Mouse (Mus musculus) limb, embryonic 10.5 days (tissue): ENCODE data around the gene Pfdn2. TPM values are rescaled to one million over a fixed set of nuclear protein-coding genes. Genes with fewer than 3 reads are reported as not detected.
A peak's percentile ranks its signal among the peaks of the same experiment; 100 is the strongest.

Experiments
- DNase-seq: peaks from one replicate; pipeline ENCODE4 v3.0.0-alpha.2; 2017; ENCODE audit warnings: low spot score
- H3K27ac ChIP-seq: fragments of 300-500 bp; sonication (generic); 2 replicates; pipeline ENCODE4 v1.5.1; 2016; ENCODE audit warnings: mild to moderate bottlenecking
- H3K27me3 ChIP-seq: fragments of 300-500 bp; sonication (generic); 2 replicates; pipeline ENCODE4 v1.6.1; 2016; ENCODE audit warnings: low read depth, mild to moderate bottlenecking; ENCODE audit not compliant: poor library complexity, severe bottlenecking
- H3K36me3 ChIP-seq: fragments of 300-500 bp; sonication (generic); 2 replicates; pipeline ENCODE4 v1.6.1; 2016; ENCODE audit warnings: mild to moderate bottlenecking, moderate library complexity
- H3K4me1 ChIP-seq: fragments of 300-500 bp; sonication (generic); 2 replicates; pipeline ENCODE4 v1.6.1; 2016
- H3K4me3 ChIP-seq: fragments of 300-500 bp; sonication (generic); 2 replicates; pipeline ENCODE4 v1.5.1; 2016; ENCODE audit warnings: mild to moderate bottlenecking, moderate library complexity
- H3K9me3 ChIP-seq: fragments of 300-500 bp; sonication (generic); replicated peaks from 2 replicates; pipeline ENCODE4 v1.6.1; 2016; ENCODE audit warnings: mild to moderate bottlenecking
- WGBS: fragments of 180-500 bp; shearing (Covaris S2); methylation state at CpG from one replicate; pipeline ENCODE4 v1.1.7; 2016; 5-methylcytosine and 5-hydroxymethylcytosine counted together
- polyA plus RNA-seq: library from polyadenylated mRNA; unstranded; fragments of >200 nt; fragmentation: Nextera tagmentation; extraction: Ambion mirVana; gene quantifications from 2 replicates; pipeline ENCODE4 v1.2.1, GENCODE M21; 2016

The Pfdn2 gene
- polyA plus RNA-seq, 1 experiment from 2014 or later = 149 TPM

DNA sequence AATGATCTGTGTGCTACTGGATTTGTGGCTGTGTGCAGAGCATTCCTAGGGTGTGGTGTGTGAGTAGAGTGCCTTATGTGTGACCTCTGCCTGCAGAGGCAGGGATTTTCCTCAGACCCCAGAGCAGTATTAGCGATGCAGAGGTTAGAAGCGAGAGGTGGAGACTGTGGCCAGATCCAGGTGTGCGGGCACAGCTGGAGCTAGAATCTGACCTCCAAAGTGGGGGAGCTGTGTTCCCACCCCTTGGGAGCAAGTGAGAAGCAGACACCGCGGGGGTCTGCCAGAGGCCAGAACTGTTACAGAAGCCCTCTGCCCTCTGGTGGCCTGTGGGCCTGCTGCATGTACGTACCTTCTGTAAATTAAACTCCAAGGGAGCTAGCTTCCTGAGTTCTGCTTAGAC lies 41.6 kb downstream of the Pfdn2 start:
- H3K27me3 ChIP-seq = peaks cover 18% of the 10 kb centered on the region; the same call in 1 of the 2 replicates
- peak; percentile 64 for DNase-seq

DNA sequence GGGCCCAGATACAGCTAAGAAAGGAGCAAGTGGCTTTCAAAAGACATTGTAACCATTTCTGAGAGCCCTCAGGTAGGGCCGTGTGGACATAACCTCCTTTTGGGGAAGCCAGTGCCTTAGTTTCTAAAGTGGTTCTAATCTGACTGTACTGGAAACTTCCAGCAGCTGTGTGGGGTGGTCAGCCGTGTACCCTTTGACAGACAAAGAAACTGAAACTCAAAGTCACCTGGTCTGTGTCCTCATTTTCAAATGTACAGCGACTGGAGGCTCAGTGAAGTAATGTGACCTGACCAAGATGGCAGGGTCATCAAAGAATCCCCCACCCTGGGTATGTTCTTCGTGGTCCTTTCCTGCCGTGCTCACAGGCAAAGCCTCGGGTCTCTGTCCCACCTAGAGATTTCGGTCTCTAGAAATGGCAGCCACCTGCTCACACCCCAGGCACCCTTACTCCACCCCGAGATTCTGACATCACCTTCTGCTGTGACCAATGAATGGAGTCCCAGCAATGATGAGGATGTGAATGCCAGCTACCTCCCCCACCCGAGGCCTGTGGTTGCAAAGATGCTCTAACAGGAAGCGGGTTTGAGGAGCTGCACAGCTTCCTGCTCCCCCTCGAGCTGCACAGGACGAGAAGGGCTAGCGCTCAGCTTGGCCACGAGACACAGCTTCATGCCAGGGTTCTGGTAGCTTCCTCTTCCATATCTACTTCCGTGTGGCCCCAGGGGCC lies 43.1 kb downstream of the Pfdn2 start, which contains the start of gene Arhgap30:
Arhgap30 (plus strand) TSS at position 579 of the 727 bp plus-strand sequence.
- Histone ChIP-seq H3K4me3 (no peak within 1 kb of the TSS), H3K36me3 (no peaks in the 10 kb centered on the region), H3K27ac (peak within 1 kb of the TSS; percentile 21; the same call in 1 of the 2 replicates), H3K4me1 (peaks cover 27% of the 10 kb centered on the region), H3K27me3 (peaks cover 11% of the 10 kb centered on the region; the same call in 1 of the 2 replicates), H3K9me3 (no peaks in the 10 kb centered on the region)
- 84% methylated on average over 15 of the region's 15 CpGs for WGBS
- DNase-seq = no peak

More for the DNA sequence above, 41.6 kb downstream of the Pfdn2 start:
- no peaks in the 10 kb centered on the region for H3K36me3 ChIP-seq
- H3K27ac ChIP-seq = 0 out of 2 replicates have a peak overlapping the region, but pooled peaks have one; percentile 46
- 17% methylated on average over 6 of the region's 6 CpGs for WGBS
- H3K9me3 ChIP-seq = no peaks in the 10 kb centered on the region
- peaks cover 27% of the 10 kb centered on the region for H3K4me1 ChIP-seq
- H3K4me3 ChIP-seq = peak overlapping the region; percentile 15; the same call in 1 of the 2 replicates

DNA sequence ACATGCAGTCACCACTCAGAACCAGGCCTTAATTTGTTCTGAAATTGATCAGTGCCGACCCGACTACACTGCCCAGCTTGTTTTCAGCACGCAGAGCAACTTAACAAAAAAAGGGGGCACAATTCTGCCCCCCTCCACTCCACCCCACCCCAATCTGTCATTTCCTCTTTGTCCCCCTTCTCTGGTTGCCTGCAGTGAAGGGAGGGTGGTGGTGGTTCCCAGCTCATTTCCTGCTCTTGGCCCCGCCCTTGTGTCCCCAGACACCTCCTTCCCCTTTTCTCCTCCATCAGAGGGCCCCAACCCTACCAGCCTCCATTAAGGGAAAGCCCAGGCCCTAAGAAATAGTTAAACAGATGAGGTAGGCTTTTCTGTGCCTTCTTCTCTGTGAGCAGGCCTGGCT lies 44.6 kb downstream of the Pfdn2 start:
- H3K27me3 ChIP-seq = peaks cover 3% of the 10 kb centered on the region; the same call in 1 of the 2 replicates
- 76% methylated on average over 4 of the region's 4 CpGs for whole genome bisulfite sequencing

DNA sequence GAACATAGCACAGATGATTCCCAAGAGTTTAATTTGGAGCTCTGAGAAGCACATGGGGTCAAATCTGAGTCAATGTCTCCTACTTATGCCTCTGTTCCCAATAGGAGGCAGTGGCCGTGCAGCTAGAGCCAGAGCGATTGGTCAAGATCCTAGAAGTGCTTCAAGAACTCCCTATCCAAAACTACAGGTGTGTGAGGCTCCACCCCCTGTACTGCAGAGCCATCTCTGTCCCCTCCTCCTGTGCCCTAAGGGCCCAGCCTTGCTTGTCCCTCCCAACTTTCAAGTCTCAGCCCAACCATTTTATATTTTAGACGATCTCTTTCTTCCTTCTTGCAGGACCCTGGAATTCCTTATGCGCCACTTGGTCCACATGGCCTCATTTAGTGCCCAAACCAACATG lies 56.4 kb downstream of the Pfdn2 start:
- no peak for DNase-seq
- 0 out of 2 replicates have a peak, but pooled peaks cover 5% of the 10 kb centered on the region for H3K27me3 ChIP-seq
- H3K4me1 ChIP-seq = 0 out of 2 replicates have a peak, but pooled peaks cover 5% of the 10 kb centered on the region
- no peaks in the 10 kb centered on the region for H3K36me3 ChIP-seq
- H3K4me3 ChIP-seq = no peak overlapping the region
- no peak overlapping the region for H3K27ac ChIP-seq
- WGBS = 78% methylated on average over 4 of the region's 4 CpGs
- H3K9me3 ChIP-seq = no peaks in the 10 kb centered on the region

More for the DNA sequence above, 44.6 kb downstream of the Pfdn2 start:
- Histone ChIP-seq H3K9me3 (no peaks in the 10 kb centered on the region), H3K36me3 (no peaks in the 10 kb centered on the region), H3K27ac (no peak overlapping the region), H3K4me1 (peaks cover 27% of the 10 kb centered on the region), H3K4me3 (no peak overlapping the region)
- no peak for DNase-seq

DNA sequence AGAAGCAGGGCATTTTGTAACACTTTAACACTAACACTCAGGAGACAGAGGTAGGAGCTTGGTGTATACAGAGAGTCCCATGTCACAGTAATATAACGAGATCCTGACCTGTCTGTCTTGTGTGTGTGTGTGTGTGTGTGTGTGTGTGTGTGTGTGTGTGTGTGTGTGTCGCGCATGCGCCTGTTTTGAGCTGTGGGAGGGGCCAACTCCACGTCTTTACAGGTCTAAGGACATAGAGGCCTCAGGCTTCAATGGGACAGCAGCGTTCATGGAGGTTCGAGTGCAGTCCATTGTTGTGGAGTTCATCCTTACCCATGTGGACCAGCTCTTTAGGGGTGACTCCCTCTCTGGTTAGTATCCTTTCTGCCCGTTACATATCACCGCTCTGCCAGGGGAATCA lies 57.5 kb downstream of the Pfdn2 start:
- no peak for DNase-seq
- no peaks in the 10 kb centered on the region for H3K36me3 ChIP-seq
- 79% methylated on average over 9 of the region's 9 CpGs for WGBS

DNA sequence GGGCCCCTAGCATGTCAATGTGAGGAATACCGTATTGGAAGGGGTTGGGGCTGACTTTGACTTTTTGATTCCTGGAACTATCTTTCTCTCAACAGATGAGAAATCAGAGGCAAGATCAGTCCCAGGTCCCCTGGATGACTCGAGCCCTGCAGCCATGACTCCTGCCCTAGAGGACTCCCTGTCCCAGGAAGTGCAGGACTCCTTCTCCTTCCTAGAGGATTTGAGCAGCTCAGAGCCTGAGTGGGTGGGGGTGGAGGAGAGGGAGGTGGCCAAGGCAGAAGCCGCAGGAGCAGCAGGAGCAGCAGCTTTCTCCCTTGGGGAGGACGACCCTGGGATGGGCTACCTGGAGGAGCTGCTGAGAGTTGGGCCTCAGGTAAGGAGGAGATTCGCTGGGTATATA lies 61.8 kb downstream of the Pfdn2 start:
- H3K9me3 ChIP-seq = no peaks in the 10 kb centered on the region
- peaks cover 24% of the 10 kb centered on the region for H3K27me3 ChIP-seq
- no peak overlapping the region for H3K27ac ChIP-seq
- no peak overlapping the region for H3K4me3 ChIP-seq
- WGBS = 80% methylated on average over 5 of the region's 5 CpGs
- DNase-seq = no peak
- H3K36me3 ChIP-seq = no peaks in the 10 kb centered on the region
- H3K4me1 ChIP-seq = peaks cover 6% of the 10 kb centered on the region; the same call in 1 of the 2 replicates

More for the DNA sequence above, 57.5 kb downstream of the Pfdn2 start:
- Histone ChIP-seq H3K4me1 (0 out of 2 replicates have a peak, but pooled peaks cover 5% of the 10 kb centered on the region), H3K4me3 (no peak overlapping the region), H3K27ac (no peak overlapping the region), H3K9me3 (no peaks in the 10 kb centered on the region), H3K27me3 (peaks cover 12% of the 10 kb centered on the region; the same call in 1 of the 2 replicates)

Other genes with a start within 250 kb of the Pfdn2 start
- gene Cfap126, start 231.8 kb upstream of the Pfdn2 start, polyA plus RNA-seq = 1.0 and 1.1 TPM in 2 replicates
- 250 and 257 TPM in 2 replicates for gene Sdhc, start 195.1 kb upstream of the Pfdn2 start, polyA plus RNA-seq
- gene Mpz, start 195.0 kb upstream of the Pfdn2 start, polyA plus RNA-seq = 0.44 TPM in 1 of 2 replicates, not detected in the other
- gene Pcp4l1, start 149.4 kb upstream of the Pfdn2 start, polyA plus RNA-seq = 1.7 and 1.9 TPM in 2 replicates
- 0.23 and 0.34 TPM in 2 replicates for gene Nr1i3, start 131.7 kb upstream of the Pfdn2 start, polyA plus RNA-seq
- gene Tomm40l, start 123.2 kb upstream of the Pfdn2 start, polyA plus RNA-seq = 32.2 and 32.5 TPM in 2 replicates
- 1.9 and 2.6 TPM in 2 replicates for gene Apoa2, start 120.6 kb upstream of the Pfdn2 start, polyA plus RNA-seq
- 6.4 and 10.7 TPM in 2 replicates for gene Fcer1g, start 111.3 kb upstream of the Pfdn2 start, polyA plus RNA-seq
- 7.3 and 10.5 TPM in 2 replicates for gene Adamts4, start 95.2 kb upstream of the Pfdn2 start, polyA plus RNA-seq
- gene Ndufs2, start 94.3 kb upstream of the Pfdn2 start, polyA plus RNA-seq = 308 and 312 TPM in 2 replicates
- 69.0 and 75.1 TPM in 2 replicates for gene B4galt3, start 75.3 kb upstream of the Pfdn2 start, polyA plus RNA-seq
- gene Ppox, start 64.5 kb upstream of the Pfdn2 start, polyA plus RNA-seq = 48.4 and 62.3 TPM in 2 replicates
- gene Usp21, start 57.7 kb upstream of the Pfdn2 start, polyA plus RNA-seq = 107 and 125 TPM in 2 replicates
- gene Ufc1, start 50.6 kb upstream of the Pfdn2 start, polyA plus RNA-seq = 99.6 and 101 TPM in 2 replicates
- gene Dedd, start 16.5 kb upstream of the Pfdn2 start, polyA plus RNA-seq = 44.3 and 50.5 TPM in 2 replicates
- gene Nit1, start within 50 bp of the Pfdn2 start, polyA plus RNA-seq = 32.8 and 36.3 TPM in 2 replicates
- 1.6 and 2.4 TPM in 2 replicates for gene Klhdc9, start 15.1 kb downstream of the Pfdn2 start, polyA plus RNA-seq
- 3.4 and 4.8 TPM in 2 replicates for gene Nectin4, start 24.4 kb downstream of the Pfdn2 start, polyA plus RNA-seq
- 0.56 and 0.69 TPM in 2 replicates for gene Arhgap30, start 43.3 kb downstream of the Pfdn2 start, polyA plus RNA-seq
- 119 and 127 TPM in 2 replicates for gene Usf1, start 65.6 kb downstream of the Pfdn2 start, polyA plus RNA-seq
- 6.2 and 7.5 TPM in 2 replicates for gene Tstd1, start 73.2 kb downstream of the Pfdn2 start, polyA plus RNA-seq
- 34.7 and 38.2 TPM in 2 replicates for gene F11r, start 91.9 kb downstream of the Pfdn2 start, polyA plus RNA-seq
- 6.5 and 8.6 TPM in 2 replicates for gene Alyref2, start 157.8 kb downstream of the Pfdn2 start, polyA plus RNA-seq
- not detected in 2 replicates for gene Itln1, start 189.6 kb downstream of the Pfdn2 start, polyA plus RNA-seq
- gene Cd244a, start 213.5 kb downstream of the Pfdn2 start, polyA plus RNA-seq = not detected in 2 replicates